Mouse (Mus musculus): ENCODE measurements around the gene Clpb.

Clpb gene

DNA sequence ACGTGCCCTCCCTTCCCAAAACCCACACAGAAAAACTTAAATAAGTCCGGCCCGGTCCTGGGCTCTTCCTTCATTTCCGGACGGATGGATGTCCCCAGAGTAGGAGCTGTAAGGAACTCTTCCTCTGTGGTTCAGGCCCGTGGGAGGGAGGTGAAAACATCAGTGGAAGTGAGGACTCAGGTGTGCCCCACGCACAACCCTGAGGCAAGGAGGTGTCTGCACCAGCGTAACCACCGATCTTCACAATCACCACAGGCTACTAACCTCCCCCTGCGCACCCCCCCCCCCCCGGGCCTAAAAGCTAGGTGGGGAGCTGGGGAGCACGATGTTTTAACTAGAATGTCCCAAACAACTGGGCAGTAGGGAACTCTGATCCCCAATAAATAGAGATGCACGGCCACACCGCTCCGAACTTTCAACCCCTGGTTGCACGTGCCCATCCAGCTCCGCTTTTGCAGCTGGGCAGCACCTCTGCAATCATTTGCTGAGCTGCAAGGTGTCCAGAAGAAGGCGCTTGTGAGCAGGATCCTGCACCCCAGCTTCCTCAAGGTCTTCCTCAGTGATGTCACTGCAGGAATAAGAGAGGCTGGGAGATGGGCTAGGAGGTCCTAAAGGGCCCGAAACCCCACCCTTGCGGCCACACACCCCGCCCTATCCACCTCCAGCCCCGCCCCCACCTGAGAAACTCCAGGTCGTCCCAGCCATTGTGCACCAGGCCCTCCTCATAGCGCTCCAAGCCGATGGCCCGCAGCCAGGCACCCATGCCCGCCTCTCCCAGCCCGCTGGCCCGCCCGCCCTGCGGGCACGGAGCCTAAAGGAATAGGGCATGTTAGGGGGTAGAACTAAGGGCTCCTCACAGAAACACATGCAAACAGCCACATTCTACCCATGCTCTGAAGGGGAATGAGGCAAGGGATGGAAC is 159.7 kb downstream of the Clpb start:
- peak; percentile 65 for DNase-seq

GRCm38 (mm10) chr7:101823758-101824630 is 160.6 kb downstream of the Clpb start:
- DNase-seq, result peak; percentile 80

DNA sequence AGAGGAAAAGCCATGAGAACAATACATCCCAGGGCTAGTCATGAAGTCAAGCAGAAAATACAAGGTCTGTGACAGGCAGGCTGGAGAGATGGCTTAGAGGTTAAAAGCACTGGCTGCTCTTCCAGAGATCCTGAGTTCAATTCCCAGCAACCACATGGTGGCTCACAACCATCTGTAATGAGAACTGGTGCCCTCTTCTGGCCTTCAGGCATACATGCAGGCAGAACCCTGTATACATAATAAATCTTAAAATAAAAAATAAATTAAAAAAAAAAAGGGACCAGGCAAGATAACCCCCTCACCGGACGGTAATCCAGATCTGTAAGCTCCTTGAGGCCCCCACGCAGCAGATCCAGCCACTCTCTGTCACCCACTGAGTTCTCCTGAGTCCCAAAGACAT is 166.9 kb downstream of the Clpb start:
- no peak for DNase-seq

GRCm38 (mm10) chr7:101831437-101831836 is 168.0 kb downstream of the Clpb start:
- DNase-seq, result no peak

GRCm38 (mm10) chr7:101832372-101832771 is 168.9 kb downstream of the Clpb start:
- no peak for DNase-seq

DNA sequence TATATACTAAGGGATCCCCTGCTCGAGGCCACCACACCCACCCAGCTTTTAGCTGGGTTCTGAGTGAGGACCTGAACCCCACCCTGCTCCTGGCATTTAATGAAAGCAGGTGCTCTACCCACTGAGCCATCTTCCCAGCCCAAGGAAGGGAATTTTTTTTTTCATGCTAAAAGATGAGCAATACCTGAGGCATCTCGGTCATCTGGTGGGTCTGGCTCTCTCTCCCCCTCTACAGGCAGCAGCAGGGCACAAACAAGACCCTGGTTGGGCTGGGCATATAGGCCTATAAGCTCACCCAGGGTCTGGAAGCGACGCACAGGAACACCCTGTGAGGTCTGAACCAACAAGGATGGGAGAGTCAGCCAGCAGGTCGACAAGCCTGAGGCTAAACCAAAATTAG is 169.9 kb downstream of the Clpb start:
- DNase-seq, result no peak

DNA sequence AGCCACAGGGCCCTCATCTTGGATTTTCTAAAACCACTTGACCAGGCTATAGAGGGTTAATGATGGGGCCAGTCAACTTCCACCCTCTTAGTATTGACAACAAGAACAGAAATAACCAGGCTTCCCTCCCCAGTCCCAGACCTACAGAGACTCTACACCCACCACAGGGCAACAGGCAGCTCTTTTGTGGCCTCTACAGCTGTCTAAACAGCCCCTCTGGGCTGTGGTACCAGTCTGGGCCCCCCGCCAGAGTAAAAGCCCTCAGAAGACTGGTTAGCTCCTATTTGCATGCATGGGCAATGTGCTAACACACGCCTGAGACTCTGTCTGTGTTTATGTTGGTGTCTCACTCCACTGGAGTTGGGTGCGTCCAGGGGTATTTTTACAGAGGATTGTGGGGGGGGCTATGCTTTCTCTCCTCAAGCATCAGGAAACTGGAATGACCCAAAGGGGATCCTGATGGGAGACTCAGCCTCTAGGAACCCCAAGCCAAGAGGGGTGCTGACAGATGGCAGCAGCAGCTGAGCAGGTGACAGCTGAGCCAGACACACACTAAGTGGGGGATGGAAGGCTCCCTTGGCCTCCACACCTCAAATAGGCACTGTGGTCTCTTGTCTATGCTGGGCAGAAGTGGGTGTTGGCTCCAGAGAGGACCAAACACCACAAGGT is 170.6 kb downstream of the Clpb start:
- DNase-seq, result no peak

GRCm38 (mm10) chr7:101834903-101835302 is 171.5 kb downstream of the Clpb start:
- DNase-seq, result no peak

DNA sequence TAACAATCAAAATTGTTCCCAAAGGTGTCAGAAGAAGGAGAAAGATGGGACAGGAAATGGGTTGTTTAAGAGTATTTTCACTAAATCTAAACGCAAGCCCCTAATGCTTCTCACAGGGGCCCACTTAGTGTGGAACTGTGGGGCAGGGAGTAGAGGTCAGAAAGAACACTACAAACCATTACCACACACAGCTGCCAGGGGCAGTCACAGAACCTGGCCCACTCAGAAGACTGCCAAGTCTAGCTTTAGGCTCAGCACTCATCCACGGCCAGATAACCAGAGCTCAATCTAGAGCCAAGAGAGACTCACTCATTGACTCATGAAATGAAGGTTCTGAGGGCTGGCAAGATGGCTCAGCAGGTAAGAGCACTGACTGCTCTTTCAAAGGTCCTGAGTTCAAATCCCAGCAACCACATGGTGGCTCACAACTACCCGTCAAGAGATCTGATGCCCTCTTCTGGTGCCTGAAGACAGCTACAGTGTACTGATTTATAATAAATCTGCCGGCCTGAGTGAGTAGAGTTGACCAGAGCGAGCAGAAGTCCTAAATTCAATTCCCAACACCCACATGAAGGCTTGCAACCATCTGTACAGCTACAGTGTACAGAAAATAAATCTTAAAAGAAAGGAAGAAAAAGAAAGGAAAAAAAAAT is 172.2 kb downstream of the Clpb start:
- DNase-seq, result peak; percentile 35

DNA sequence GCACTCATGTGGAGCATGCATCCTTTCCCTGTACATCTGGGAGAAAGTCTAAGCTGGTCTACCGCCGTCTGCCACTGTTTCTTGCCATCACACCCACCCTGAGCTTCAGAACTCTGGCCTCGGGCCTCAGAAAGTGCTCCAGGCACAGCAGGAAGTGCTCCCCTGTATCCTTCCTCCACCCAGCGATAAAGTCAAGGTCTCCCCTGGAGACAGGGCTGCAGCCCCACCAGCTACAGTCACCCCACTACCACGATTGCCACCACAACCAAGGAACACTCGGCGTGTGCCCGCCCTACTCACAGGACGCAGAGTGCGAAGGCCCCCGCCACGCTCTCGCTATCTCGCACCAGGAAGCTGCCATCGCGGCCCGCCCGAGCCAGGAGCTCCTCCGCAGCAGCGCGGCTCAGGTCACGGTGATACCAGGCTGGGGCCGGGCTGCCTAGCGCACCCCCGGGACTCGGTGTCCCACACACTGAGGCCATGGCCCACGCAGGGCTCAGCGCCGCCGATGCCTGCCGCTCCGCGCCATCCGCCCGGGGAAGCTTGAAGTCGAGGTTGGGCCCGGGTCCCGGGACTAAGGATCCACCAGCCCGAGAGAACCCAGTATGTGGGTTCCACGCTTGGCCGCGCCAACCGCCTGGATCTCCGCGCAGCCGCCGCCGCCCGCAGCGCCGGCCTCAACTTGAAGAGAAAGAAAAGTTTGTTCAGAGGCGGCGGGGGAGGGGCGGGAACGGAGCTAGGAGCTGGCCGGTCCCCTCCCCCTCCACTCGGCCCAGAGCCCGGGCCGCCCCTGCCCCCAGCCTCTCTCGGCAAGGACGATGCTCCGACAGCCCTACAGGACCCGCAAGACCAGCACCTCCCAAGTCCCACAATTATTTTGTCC is 173.1 kb downstream of the Clpb start:
- DNase-seq, result peak; percentile 62

- DNase-seq, result peak; percentile 53
Observed at GRCm38 (mm10) chr7:101837154-101837605, 173.7 kb downstream of the Clpb start.

- peak; percentile 98 for DNase-seq
Observed at GRCm38 (mm10) chr7:101837606-101838471, 174.4 kb downstream of the Clpb start, which contains the start of gene Inppl1. TSS of gene Inppl1 (minus strand) at chr7:101838229.

GRCm38 (mm10) chr7:101844186-101844585 is 180.8 kb downstream of the Clpb start:
- DNase-seq, result no peak
